Mouse (Mus musculus) right cerebral cortex, adult 18-20 months (tissue): ENCODE measurements around the gene Popdc3.
"Not testable (repeated sequence)": the region's sequence is repeated elsewhere in the genome, so short reads cannot be mapped to it uniquely, and the experiment has no call there.

Experiments used
- DNase-seq: peaks from one replicate; pipeline ENCODE4 v3.0.0; 2022; ENCODE audit warnings: mixed read lengths

Popdc3 gene

DNA sequence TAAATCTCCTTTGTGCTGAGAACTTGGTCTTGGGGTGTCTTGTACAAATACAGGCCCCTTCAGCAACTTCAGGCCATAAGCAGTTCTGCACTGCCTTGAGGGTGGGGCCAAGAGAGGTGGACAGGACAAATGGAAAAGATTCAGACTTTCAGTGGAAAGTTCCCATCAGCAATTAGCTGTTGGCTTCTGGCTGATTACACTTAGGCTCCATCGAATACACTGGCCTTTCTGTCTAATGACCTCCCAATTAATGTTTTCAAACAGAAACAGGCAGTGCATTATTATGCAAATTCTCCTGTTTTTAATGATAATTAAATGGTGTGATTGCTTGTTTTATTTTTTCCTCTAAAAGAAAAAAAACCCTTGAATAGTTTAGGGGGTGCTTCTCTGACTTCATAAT is 146.3 kb downstream of the Popdc3 start:
- DNase-seq: no peak

DNA sequence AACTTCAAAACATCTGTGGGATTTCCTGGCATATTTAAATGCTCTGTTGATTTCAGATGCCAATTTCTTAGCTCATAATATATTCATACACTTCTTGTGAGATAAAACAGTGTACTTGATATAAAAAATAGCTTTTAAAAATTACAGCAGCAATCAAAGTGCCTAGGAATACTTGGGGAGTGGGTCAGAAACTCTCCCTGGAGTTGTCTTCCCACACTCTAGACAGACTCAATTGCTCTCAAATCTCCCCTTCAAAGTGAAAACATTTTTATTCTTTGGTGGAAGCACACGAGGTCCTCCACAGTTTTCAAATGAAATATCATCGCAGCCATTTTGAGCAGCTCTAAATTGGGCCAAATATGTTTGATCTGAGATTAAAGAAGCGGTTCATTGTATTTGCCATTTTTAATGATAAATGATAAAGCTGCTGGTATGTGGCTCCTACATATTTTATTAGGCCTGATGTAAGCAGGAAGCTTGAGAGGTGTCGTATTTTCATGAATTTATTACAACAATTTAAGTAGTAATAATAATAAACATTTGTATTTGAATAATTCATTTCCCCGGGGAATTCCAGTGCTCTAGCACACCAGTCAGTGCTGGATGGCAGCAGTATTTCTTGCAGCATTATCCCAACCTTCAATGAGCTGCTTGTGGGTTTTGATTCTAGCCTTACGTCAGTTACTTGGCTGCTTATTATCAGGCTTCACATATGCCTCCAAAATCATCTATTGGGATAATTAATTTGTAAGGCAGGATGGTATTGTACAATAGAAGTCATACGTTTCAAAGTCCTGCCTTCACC is 150.5 kb downstream of the Popdc3 start:
- no peak for DNase-seq

DNA sequence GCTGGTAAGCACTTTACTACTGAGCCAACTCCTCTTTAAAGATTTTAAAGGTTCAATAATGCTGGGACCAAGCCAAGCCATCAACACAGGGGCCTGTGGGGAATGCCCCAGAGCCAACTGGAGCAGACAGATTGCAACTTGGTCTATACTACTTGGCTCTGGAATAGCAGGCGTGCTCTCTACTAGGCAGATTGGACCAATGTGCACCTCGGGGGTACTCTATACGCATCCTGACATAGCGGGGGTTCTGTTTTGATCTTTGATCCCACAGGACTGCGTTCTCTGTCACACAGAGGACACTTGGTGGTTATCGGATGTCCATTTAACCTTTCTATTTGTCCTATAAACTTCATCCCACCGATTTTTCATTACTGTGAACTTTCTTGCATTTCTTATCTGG is 157.0 kb downstream of the Popdc3 start:
- no peak for DNase-seq

GRCm38 (mm10) chr10:45335434-45336422 is 157.8 kb downstream of the Popdc3 start, which contains the start of gene Bves:
Gene Bves (plus strand): TSS chr10:45335772.
- peak; percentile 19 for DNase-seq

- DNase-seq: no peak
These were observed 161.2 kb downstream of the Popdc3 start for GRCm38 (mm10) chr10:45339106-45339505.

DNA sequence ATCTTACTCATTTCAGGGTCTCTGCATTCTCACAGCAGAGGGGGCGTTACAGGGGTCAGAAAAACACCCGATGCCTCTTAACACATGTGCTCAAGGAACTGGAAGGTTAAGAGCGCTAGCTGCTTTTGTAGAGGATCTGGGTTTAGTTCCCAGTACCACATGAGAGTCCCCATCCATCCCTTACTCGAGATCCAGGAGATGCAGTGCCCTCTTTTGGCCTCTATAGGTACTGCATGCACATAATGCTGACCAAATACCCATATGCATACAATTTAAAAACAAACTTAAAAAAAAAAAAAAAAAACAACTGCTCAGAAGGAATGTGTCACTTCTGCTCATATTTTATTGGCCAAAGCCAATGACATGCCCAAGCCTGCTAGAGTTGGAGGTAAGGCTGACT is 166.5 kb downstream of the Popdc3 start:
- DNase-seq: no peak

DNA sequence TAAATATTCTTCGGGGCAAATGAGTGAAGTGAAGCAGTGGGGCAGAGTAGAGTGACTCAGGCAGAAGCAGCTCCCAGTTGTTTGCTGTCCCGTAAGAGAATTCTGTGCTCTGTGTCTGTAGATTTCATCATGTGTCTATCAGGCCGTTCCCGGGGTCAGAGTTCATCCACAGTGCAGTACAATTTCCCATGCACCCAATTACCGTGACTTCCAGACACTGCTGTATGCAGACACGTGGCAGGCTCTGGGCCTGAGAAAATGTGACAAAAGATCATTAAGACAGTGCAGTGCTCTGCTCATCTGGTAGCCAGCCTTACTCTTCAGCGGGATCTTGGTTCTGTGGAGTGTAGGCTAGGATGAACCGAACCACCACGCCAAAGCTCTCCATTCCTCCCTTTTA is 167.3 kb downstream of the Popdc3 start:
- no peak for DNase-seq

DNA sequence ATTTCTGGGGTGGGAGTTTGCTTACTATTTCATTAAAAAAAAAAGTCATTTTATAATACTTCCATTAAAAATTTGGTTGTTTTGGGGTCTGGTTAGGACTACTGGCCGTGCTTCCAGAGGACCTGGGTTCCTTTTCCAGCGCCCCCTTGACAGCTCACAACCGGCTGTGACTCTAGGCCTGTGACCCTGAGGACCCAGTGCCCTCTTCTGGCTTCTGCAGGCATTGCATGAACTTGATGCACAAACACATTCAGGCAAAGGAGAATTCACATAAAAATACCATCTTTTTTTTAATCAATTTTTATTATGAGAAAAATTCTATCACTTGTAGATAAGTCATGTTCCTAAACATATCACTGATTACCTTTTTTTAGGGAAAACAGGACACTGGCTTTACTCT is 170.2 kb downstream of the Popdc3 start:
- not testable (repeated sequence) for DNase-seq

DNA sequence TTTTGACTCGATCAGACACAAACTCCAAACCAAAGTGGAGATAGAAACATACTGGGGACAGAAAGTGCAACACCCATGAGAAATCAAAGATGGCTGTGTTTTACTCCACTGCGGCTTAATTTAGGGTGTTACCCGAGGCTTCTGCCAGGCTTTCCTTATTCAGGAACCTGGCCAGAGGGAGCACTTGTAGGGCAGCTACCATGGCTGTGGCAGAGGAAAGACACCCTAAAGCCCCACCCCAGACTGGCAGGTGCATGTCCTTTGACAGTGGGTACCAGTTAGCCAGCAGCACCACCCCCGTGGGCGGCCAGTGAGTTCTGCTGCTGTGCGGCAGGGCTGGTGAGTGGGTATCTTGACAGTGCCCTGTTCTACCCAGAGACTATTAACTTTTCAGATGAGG is 178.2 kb downstream of the Popdc3 start:
- no peak for DNase-seq

DNA sequence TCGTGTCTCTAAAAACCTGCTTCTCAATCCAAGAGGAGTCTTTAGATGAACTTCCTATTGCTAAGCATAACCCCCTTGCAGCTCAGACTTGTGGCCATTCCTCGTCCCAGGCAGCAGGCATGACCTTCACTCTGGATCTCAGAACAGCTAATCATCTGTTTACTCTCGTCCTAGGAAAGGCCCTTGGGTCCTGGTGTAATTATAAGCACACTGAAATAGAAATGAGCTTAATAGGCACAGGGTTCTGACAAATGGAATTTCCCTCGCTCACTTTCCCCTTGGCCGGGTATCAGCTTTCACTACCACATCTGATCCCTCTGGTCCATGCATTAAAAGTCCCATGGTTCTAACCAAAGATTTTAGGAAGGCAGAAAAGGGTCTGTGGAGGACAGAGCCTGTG is 185.5 kb downstream of the Popdc3 start:
- DNase-seq: no peak

- DNase-seq: no peak
These were observed 189.2 kb downstream of the Popdc3 start for GRCm38 (mm10) chr10:45366987-45367705.
